Mouse (Mus musculus): Measurements from ENCODE around the gene Arid3a.

Gene Arid3a

DNA sequence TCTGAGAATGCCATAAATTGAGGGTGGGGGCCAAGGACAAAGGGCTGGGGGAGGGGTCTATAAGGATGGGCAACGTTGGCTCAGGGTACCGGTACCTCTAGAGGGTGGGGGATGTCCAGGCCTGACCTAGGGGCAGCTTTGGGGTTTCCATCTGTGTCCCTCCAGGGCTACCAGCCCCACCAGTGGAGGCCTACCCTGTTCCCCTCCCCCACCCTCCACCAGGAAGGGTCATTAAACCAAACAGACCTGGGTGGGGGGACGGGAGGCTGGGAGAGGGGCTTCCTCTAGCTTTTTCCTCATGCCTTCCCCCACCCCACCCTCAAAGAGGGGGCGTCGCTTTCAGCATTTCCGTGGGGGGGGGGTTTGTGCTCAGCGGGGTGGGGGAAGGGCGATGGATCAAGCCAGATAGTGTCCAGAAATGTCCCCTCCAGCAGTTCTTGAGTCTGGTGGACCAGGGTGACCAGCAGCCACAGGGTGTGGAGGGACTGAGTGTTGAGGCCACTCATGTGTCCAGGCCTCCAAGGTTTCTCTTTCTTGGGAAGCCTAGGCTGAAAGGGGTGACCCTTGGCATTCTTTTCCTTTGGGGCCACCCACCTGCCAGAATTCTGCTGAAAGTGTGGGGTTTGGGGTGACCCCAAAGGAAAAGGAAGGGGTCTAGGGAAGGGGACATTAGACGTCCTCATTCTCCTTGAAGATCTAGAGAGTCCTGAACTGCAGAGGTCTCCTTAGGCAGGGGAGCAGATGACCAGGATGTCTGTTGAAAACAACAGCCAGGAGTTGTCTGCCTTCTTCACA lies 2.3 kb downstream of the Arid3a start:
- no peak for DNase-seq

GRCm38 (mm10) chr10:79929967-79930825 lies 3.4 kb downstream of the Arid3a start:
- no peak for DNase-seq

DNA sequence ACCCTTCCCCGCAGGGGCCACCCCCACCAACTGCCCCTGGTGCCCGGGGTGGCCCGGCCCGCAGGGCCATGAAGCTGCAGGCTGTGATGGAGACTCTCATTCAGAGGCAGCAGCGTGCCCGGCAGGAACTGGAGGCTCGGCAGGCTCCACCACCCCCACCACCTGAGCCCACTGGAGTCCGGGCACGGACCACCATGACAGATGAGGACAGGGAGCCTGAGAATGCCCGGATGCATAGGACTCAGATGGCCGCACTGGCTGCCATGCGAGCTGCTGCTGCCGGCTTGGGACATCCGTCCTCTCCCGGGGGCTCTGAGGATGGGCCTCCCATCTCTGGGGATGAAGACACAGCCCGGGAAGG lies 4.0 kb downstream of the Arid3a start:
- no peak for DNase-seq

GRCm38 (mm10) chr10:79931797-79932196 lies 5.0 kb downstream of the Arid3a start:
- DNase-seq, result no peak

DNA sequence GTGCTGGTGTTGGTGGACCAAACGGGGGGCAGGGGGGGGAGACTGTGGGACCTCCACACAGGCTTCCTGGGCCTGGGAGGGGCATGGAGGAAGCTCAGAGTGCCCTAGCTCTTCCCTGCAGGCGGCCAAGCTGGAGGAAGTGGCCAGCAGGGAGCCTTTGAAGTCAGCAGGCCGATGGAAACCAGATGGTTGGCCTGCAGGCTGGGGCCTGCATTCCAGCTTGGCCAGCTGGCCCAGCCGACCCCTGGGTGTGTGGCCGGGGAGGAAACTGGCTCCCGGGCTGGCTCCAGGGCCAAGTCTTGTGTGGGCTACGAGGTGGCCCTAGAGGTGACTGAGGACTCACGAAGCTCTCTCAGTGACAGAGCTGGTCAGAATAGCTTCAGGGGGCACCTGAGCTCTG lies 5.9 kb downstream of the Arid3a start:
- DNase-seq, result peak; percentile 46

DNA sequence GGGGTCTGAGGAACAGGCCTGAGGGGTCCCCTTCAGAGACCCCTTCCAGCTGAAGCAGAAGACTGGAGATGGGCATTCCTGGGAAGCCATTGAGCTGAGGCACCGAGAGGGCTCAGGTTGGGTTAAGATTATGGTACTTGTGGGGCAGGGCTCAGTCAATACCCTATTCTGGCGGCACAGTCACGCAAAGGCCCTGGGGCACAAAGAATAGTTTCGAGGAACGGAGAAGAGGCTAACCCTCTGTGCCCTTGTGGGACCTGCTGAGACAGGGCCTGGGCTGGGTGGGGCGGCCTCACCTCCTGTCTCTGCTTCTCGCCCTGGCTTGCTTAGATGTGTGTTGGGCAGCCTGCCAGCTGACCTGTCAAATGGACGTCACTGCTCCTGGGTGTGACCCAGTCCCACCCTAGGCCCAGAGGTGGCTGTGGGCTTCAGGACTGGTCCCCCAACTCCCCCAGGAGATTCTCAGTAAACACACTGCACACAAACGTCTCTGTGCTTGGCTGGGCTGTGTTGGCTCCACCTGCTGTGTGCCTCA lies 6.4 kb downstream of the Arid3a start:
- no peak for DNase-seq

- DNase-seq, result no peak
Measured at GRCm38 (mm10) chr10:79933861-79934260, 7.0 kb downstream of the Arid3a start.

DNA sequence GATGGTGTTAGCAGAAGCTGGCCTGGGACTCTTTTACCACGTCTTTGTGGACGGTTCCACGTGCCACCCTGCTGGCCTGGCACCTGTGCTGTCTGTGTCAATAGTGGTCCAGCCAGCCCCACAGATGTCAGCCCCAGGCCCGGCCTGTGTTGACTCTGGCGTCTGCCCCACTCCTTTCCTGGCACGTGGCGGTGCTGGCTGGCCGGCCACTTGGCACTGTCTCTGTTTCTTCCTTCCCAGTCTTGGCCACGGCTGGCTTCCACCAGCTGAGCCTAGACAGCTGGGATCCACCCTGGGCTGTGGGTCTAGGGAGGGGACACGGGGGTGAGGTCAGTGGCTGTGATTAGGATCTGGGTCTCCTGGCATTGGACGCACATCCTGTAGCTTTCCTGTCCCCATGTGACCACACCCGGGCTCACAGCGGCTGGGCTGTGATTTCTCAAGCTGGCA lies 7.5 kb downstream of the Arid3a start:
- DNase-seq, result peak; percentile 72

DNA sequence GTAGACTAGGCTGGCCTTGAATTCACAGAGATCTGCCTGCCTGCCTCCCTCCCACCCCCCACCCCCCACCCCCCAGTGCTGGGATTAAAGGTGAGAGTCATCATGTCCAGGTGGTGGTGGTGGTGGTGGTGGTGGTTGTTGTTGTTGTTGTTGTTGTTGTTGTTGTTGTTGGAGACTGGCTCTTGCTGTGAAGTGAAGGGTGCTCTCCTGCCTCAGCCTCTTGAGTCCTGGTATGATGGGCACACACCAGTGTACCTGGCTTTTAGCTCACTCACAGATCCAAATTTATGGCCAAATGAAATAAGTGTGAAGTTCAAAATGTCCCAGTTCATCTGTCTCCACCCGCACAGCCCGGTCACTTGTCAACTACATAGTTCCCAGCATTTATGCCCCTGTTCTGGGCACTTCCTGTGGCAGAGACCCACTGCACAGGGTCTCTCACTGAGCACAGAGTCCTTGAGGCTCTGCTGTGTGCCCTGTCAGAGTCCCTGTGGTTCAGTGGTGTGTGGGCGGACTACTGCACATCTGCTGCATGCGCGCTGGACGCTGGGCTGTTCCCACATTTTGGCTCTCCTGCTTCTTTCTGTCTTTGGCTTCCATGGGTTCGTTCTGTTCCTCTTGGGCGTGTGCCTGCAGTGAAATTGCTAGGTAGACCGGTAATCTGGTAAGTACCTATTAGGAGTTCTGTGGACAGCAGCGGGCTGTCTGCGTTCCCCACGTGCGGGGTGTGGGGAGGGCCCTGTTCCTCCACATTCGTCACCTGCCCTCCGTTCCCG lies 8.1 kb downstream of the Arid3a start:
- DNase-seq, result no peak

DNA sequence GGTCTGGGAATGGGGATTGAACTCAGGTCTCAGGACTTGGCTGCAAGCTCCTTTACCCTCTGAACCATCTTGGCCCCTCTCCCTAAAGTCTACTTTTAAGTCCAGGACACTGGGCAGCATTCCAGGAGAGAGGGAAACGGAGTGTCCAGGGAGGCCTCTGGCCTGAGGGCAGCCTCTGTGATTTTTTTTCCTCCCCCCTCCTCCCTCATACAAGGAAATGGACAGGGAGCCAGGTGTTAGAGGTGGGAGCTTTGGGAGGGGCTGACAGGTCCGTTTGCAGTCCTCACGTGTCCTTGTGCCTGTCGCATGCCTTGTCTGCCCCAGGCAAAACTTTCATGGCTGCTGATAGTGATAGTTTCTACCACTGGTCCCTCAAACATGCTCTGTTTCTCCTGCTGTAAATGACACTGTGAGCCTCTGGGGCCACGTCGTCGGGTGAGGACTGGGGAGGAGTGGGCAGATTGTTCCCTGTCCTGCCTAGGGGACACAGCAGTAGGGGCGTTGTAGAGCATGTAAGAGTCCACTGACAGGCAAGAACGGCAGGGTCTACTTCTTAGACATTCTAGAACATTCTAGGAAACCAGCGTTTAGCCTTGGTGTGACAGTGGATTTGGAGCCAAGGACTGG lies 9.6 kb downstream of the Arid3a start:
- no peak for DNase-seq

DNA sequence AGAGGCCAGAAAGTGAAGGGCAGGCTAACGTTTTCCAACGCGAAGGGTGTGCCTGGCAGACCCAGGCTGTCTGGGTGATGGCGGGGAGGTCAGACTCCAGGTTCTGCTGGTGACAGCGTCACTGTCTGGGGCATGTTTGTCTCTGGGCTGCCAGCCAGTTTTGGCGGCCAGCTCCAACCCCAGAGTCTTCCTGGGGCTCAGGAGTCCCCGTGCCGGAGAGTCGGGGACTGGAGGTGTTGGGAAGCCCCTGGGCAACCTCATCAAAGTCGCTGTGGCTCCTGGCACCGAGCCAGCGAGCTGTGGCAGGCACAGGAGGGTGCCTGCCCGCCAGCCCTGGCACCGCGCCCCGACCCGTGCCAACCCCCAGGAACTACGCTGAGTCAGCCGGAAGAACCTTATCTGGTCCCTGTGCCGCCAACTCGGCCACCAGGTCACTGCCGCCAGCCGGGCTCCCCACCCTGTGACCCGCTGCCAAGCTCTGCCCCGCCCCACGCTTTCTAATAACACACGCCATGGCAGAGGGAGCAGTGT lies 10.1 kb downstream of the Arid3a start:
- DNase-seq, result no peak

GRCm38 (mm10) chr10:79937775-79938526 lies 11.1 kb downstream of the Arid3a start:
- no peak for DNase-seq

- DNase-seq, result no peak
Measured at GRCm38 (mm10) chr10:79940749-79941148, 13.9 kb downstream of the Arid3a start.

GRCm38 (mm10) chr10:79942988-79943387 lies 16.1 kb downstream of the Arid3a start:
- no peak for DNase-seq

DNA sequence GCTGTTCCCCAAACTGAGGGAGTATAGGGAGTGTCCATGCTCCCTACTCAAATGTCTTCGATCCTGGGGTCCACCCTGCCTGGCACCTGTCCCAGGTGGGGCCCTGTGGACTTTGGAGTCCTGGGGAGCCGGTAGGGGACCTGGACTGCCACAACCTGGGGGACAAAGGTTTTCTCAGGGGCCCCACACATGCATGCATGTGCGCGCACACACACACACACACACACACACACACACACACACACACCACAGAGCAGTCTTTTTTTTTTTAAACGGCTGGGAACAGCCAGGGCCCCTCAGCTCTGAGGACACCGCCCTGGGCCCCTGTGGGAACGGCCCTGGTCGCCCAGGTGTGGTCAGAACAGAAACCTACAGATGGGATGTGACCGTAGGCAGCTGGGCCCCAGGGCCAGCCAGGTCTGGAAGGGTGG lies 16.6 kb downstream of the Arid3a start:
- no peak for DNase-seq

DNA sequence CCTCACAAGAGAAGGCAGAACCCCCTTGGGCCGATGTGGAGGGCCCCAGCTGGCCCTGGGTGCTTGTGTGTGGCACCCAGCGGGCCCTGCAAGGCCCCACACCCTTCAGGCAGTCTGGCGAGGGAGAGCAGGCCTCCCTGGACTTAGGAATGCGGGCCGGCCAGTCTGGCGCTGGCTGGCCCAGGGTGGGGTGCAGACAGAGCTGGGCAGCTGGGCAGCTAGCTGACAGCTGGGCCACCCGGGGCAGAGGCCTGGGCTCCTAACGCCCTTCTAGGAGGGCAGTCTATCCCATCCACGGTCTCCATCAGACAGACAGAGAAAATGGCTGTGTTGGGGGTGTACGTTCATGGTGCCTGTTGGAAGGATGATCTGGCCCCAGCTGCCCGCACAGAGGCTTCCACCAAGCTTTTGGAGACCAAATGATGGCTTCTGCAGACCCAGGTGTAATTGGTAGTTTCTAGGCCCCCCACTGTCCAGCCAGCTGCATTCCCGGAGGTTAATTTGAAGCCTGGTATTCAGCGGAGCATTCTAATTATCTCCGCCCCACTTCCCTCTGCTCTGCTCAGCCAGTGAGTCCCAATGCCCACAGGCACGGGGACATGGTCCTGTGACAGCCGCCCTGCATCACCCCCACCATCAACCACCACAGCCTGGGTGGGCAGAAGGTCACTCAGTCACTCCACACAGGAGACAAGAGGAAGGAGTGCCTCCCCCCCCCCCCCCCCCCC lies 18.8 kb downstream of the Arid3a start:
- DNase-seq, result no peak

DNA sequence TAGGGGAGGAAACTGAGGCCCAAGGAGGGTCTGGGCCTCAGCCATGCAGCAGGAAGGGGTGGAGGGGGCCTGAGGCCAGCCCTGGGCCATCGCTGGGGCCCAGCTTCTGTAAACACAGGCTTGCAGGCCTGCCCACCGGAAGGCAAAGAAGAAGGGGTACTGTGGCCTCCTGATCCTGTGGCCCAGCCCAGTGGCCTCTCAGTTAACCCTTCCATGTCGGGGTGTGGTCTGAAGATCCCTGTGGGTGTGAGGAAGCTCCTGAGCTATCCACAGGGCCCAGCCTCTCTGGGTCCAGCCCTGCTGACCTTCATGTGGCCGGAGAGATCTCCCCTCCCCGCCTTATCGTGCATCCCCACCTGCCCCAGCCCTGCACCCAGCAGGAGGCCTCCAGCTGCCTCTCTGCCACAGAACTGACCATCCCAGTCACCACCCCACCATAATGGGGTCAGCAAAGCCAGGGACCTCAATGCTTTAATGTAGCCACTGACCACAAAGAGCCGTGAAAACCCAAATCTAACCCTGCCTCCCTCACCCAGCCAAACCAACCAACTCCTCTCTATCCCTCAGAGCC lies 20.0 kb downstream of the Arid3a start:
- no peak for DNase-seq

DNA sequence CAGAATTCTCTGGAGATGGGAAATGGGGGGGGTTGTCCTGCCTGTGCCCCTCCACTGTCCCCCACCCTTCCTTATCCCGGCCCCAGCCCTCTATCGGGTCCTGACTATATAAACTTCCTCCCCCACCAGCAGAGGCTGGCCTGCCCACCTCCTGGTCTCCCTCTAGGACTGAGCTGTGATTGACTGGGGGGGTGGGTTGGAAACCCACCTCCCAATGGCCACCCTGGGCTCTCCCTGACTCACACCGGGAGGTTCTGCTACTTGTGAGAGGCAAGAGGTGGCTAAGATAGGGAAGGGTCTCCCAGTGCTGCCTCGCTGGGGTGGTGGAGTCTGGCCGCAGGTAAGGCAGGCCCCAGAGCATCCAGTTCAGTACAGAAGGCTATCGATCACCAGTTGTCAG lies 20.7 kb downstream of the Arid3a start:
- DNase-seq, result no peak

DNA sequence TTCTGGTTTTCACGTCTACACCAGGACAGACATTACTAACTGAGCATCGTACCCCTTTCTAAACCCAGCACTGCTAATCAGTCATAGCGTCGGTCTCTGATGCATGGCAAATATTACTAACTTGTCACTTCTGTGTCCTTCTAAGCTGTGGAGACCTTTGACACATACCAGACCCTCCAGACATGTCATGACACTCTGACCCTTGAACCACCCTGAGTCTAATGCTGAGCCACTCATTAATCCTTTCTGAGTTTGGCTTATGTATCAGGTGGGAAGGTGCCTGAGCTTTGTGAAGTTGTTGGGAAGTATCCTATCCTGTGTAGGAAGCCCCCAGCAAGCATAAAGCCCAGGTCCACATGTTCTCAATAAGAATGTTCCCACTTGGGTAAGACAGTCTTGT lies 23.0 kb downstream of the Arid3a start:
- DNase-seq, result no peak

GRCm38 (mm10) chr10:79950661-79951060 lies 23.8 kb downstream of the Arid3a start:
- no peak for DNase-seq

Data from right cerebral cortex, adult 18-20 months (tissue).